Mouse (Mus musculus) right cerebral cortex, adult 18-20 months (tissue): ENCODE measurements around the gene Fam160a1.

ENCODE experiments used
- DNase-seq: peaks from one replicate; pipeline ENCODE4 v3.0.0; 2022; ENCODE audit warnings: mixed read lengths

The Fam160a1 gene

GRCm38 (mm10) chr3:85820839-85821548, 3.9 kb upstream of the Fam160a1 start:
- no peak for DNase-seq

GRCm38 (mm10) chr3:85819319-85819718, 2.2 kb upstream of the Fam160a1 start:
- no peak for DNase-seq

- peak; percentile 79 for DNase-seq
Observed at GRCm38 (mm10) chr3:85814241-85814640, 2.9 kb downstream of the Fam160a1 start.

GRCm38 (mm10) chr3:85813101-85814014, 3.7 kb downstream of the Fam160a1 start:
- DNase-seq = no peak

- no peak for DNase-seq
Observed at GRCm38 (mm10) chr3:85812010-85812409, 5.1 kb downstream of the Fam160a1 start.

GRCm38 (mm10) chr3:85793166-85793565, 23.9 kb downstream of the Fam160a1 start:
- no peak for DNase-seq

GRCm38 (mm10) chr3:85789748-85790147, 27.3 kb downstream of the Fam160a1 start:
- DNase-seq = no peak

GRCm38 (mm10) chr3:85786501-85786900, 30.6 kb downstream of the Fam160a1 start:
- no peak for DNase-seq

- DNase-seq = no peak
Observed at GRCm38 (mm10) chr3:85780906-85781305, 36.2 kb downstream of the Fam160a1 start.

- no peak for DNase-seq
Observed at GRCm38 (mm10) chr3:85780332-85780731, 36.8 kb downstream of the Fam160a1 start.

GRCm38 (mm10) chr3:85777841-85778240, 39.2 kb downstream of the Fam160a1 start:
- DNase-seq = no peak

GRCm38 (mm10) chr3:85777356-85777755, 39.7 kb downstream of the Fam160a1 start:
- DNase-seq = no peak

GRCm38 (mm10) chr3:85776707-85777106, 40.4 kb downstream of the Fam160a1 start:
- no peak for DNase-seq

- no peak for DNase-seq
Observed at GRCm38 (mm10) chr3:85776126-85776525, 41.0 kb downstream of the Fam160a1 start.

- no peak for DNase-seq
Observed at GRCm38 (mm10) chr3:85773886-85774285, 43.2 kb downstream of the Fam160a1 start.

- no peak for DNase-seq
Observed at GRCm38 (mm10) chr3:85773425-85773824, 43.7 kb downstream of the Fam160a1 start.

- DNase-seq = no peak
Observed at GRCm38 (mm10) chr3:85764937-85765337, 52.2 kb downstream of the Fam160a1 start.

- DNase-seq = no peak
Observed at GRCm38 (mm10) chr3:85764008-85764834, 52.9 kb downstream of the Fam160a1 start.

GRCm38 (mm10) chr3:85757944-85758343, 59.1 kb downstream of the Fam160a1 start:
- DNase-seq = no peak

GRCm38 (mm10) chr3:85757435-85757834, 59.7 kb downstream of the Fam160a1 start:
- no peak for DNase-seq

- DNase-seq = no peak
Observed at GRCm38 (mm10) chr3:85749348-85749747, 67.7 kb downstream of the Fam160a1 start.

GRCm38 (mm10) chr3:85748863-85749262, 68.2 kb downstream of the Fam160a1 start:
- no peak for DNase-seq

- no peak for DNase-seq
Observed at GRCm38 (mm10) chr3:85746116-85746515, 71.0 kb downstream of the Fam160a1 start.
